Mouse (Mus musculus): Measurements from ENCODE around the gene Galc.
"Not testable (repeated sequence)": the region's sequence is repeated elsewhere in the genome, so short reads cannot be mapped to it uniquely, and the experiment has no call there.

- TF ChIP-seq POLR2A, CTCF (IDR thresholded peaks at IDR 0.05; ENCODE audit: insufficient read depth, low read depth, low read length): not testable (repeated sequence)
These were observed 20.8 kb downstream of the Galc start for GRCm38 (mm10) chr12:98238478-98238877.
